Mouse (Mus musculus) kidney, adult 18-20 months (tissue): Measurements from ENCODE around the gene Meaf6.

Experiments
- DNase-seq: peaks from one replicate; pipeline ENCODE4 v3.0.0; 2021

Gene Meaf6

DNA sequence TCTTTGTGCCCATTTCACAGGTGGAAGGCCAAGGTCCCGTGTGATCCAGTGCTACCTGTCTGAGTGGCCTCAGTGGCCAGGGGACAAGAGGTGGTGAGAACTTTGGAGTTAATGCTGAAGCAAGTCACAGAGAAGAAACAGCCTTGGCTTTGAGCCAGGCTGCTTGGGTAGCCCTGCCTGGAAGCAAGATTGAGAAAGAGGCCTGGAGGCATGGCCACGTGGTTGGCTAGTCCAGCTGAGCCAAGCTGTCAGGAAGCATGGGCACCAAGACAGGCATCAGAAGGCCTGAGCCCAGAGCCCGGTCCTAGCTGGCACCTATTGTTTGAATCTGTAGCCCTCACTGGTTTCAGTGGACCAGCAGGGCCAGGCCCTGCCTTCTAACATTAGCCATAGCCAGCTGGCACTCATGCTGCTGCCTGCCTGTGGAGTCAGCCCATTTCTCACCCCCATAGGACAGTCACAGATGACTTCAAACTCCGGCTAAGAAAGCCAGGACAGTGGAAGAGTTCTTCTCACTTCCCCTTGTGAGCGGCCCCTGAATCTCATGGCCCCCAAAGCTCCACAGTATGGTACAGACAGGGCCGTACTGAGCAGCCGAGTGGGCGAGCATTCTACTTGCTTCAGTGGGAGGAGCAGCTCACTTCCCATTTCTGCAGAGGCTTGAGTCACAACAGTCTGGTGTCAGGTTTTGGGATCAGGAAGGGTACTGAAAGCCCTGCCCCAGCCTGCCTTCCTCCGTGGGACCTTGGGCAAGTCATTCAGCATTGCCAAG is 31.3 kb downstream of the Meaf6 start:
- DNase-seq, result no peak

DNA sequence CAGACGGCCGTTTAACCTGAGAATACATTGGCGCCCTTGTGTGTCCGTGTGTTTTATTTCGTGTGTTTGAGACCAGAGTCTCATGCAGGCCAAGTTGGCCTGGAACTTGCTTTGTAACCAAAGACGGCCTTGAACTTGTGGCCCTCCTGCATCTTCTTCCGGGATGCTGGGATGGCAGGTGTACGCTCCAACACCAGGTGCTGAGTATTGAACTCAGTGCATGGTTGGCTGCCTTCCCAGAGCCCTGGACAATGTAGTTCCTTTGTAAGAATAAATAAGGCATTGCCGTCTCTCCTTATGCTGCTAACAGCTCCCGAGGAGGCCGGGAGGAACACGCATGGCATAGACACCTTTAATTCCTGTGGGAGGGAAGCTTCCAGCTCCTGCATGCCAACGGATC is 32.0 kb downstream of the Meaf6 start:
- DNase-seq, result peak; percentile 16

DNA sequence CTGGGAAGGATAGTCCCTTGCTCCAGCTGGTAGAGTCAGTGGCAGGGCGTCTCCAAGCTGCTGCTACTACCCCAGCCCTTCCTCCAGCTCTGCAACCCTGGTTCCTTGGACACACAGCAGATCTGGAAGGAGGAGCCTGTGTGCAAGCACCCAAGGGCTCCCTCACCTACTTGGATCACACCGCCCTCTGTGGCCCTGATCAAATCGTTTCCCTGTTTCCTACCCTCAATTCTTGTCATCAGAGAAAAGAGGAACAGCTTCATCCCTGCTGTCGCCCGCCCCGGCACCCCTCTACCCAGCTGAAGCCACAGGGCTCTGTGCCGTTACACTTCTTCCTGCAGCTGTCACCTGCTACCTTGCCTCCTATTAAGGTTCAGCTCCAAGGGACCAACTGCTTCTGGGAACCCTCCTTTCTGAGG is 33.0 kb downstream of the Meaf6 start:
- DNase-seq, result no peak

DNA sequence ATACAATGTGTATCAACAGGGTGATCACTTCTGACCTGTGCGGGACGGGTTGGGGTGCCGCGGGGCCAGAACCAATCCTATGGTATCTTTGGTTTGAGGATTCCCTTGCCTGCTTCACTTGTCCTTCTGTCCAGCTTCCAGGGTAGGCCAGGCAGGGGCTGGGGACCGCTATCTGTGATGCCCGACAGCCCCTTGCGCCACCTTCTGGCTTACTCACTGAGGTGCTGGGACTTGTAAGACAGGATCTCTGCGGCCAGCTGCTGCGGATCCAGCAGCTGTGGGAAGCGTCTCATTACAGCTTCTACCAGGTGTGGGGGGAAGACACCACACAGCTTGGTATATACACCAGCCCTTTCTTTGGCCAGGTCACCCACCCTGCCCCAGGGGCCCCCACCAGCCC is 34.1 kb downstream of the Meaf6 start:
- DNase-seq, result no peak

DNA sequence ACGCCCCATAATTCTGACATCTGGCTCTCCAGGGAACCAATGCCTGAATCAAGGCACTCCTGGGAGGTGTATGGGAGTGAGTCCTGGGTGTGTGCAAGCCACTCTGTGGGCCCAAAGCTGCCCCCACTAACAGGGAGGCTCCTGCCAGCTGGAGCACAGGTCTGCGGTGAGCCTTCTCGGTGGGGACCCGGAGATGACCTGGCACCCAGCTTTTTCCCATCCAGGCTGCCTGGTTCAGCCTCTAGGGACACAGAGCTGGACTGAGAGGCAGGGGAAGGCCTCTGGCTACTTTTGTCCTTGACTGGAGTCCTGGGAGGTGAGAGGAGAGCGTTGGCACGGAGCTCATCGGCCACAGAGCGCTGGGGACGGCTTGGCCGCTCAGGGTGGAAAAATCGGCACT is 34.8 kb downstream of the Meaf6 start:
- DNase-seq, result no peak

DNA sequence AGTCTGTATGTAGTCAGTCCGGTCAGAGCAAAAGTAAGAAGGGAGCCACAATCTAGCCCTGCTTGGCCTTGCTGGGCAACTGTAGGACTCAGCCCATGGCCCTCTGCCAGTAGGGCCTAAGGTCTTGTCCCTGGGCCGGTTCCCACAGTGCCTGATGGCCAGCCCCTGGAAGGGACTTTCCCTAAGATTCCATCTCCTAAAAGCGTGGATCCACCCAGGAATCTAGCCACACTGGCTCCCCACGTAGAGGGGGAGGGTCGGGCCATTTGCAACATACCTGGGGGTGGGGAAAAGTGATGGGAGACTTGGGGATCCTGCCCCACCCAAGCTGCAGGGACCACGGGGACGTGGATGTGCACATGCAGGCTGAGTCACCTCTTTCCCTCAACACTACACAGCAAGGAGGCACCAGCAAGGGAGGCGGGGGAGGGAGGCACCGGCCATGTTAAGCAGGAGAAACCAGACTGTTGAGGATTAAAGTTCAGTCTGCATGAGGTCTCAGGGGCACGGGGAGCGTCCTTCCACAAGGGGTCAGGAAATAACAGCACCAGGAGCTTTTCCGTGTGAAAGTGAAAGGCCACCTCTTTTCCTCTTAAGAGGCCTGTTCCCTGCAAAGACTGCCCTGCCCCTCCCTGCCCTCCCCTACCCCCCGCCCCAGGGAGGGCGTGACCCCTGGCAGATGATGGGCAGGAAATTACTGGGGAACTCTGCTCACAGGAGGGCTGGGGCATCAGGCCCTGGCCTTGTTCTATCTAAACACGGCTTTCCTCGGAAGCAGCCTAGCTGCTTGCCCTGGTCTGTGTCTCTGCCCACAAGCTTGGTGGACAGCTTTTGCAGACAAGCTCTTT is 37.7 kb downstream of the Meaf6 start:
- DNase-seq, result peak; percentile 74

DNA sequence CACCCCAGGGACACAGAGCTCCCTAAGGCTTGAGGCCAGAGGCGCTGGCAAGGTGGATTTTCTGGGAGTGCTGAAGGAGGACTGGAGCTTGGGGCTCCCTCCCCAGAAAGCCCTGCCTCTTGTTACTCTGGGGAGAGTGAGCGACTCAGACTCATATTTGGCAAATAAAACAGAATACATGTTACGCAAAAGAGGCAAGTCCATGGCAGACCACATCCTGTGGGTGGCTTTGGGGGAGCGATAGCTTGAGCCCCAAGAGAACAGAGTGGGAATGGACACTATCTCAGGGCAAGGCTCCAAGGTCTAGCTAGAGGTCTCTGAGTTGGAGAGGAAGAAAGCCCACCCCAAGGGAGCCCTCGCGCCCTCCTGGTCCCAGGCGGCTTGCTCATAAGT is 38.3 kb downstream of the Meaf6 start:
- DNase-seq, result no peak

DNA sequence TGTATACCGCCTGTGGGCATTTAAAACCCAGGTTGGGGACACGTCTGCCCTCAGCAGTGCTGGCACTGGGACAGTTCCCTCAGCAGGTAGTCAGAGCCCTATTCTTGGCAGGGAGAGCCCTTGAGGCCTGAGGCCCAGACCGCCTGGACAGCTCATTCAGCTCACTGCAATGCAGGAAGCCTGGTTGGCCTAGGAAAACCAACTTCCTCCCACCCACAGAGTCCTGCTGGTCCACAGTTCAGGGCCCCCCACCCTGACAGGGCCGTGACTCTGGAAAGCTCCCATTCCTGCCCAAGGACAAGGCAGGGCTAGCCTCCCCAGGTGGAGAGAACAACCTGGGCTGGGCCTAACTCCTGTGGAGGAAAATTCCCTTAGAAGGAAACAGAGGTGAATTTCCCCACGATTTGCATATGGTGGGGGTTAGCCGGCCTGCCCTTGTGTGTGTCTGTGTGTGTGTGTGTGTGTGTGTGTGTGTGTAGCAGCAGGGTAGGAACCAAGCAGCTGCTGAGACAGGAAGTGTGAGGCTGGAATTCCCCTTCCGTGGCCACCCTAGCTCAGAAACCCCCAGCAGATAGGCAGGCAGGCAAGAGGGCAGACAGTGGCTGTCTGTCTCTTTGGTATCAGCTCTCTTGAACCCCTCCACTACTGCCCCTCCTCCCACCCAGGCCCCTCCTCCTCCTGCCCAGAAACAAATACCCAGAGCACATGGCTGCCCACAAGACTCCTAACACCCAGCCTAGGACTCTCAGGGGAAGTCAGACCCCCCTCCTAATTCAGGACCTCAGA is 39.7 kb downstream of the Meaf6 start:
- DNase-seq, result peak; percentile 50

DNA sequence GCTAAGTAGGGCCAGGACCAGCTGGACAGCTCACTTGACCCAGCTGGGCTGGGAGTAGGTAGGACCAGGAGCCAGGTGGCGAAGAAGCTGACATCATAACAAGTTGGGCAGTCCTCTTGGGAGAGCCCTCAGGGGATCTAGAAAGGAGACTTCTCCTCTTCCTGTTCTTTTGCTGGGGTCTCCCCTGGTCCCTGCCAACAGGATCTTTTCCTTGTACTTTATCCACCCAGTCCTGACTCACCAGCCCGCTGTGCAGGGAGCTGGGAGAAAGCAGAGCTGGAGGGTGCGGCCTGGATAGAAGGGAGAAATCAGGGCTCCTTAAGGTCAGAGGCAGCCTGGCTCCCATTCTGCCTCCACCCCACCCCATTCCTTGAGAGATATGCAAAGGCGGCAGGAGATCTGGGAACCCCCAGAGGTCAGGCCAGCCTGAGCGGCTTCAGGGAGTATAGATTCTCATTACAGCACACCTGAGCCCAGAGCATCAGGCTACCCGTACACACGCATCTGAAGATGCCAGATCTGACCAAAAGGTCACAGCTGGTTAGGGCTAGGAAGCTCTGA is 40.5 kb downstream of the Meaf6 start:
- no peak for DNase-seq

DNA sequence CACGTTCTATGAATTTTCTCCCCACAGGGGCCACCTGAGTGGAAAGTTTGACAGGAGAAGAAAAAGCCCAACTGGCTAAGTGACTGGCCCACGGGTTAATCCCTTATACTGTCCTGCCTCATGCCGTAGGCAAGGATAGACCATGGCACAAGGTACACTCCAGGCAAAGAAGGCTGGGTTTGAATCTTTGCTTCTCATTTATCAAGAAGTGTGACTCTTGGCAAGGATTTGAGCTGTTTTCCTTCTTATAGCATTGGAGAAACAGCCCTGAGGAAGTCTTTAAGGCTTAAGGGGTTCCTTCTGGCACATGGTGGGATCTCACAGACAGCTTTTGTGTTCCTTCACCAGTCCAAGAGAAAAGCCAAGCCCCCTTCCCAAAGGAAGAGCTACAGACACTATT is 41.3 kb downstream of the Meaf6 start:
- no peak for DNase-seq

DNA sequence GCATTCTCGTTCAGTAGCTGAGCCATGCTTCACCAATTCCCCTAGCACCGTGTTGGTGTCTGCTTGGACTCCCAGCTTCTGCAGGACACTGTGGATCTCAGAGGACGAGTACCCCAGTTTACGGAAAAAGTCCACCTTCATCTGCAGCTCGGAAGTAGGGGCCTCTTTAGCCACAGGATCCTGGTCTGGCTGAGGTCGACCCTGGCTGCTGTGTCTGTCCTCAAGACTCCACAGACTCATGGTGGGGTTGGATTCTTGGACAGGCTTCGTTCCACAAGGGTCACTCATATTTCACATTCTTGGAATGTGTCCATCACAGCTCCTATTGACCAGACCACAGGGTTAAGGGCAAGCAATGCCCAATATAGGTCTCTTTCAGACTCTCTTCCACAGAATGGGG is 41.8 kb downstream of the Meaf6 start:
- no peak for DNase-seq

DNA sequence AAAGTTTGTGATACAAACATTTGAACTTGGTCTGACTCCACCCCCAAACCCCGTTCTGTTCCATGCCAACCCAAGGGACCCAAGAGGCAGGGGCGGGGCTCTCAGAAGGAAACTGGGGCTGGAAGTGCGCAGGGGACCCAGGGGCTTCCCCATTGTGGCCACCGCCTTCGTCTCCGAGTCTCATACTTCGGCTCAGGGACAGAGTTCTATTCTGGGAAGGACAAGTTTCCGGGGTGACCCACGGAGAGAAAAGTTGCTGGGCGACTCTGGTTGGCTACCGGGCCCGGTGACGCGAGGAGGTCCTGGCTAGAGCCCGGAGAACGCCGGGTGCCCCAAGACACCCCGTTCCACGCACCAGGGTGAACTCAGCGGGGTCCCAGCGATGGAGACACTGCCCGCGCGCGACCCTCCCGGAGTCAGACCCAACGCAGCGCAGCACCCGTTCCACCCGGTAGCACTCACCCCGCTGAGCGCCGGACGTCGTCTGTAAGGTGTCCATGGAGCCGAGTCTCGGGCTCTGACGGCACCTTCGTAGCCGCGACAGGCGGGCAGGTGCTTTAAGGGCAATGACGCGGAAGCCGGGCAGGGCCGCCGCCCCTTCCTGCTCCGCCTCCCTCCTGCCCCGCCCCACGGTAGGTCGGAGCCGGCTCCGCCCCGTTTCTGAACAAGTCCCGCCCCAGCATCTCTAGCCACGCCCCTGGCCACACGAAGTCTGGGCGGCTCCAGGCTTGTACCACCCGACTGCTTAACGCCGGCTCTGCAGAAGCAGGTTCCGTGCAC is 42.6 kb downstream of the Meaf6 start, which contains the start of gene Zc3h12a:
Gene Zc3h12a, minus strand, starts transcription at position 536 of the 780 bp plus-strand sequence.
- peak; percentile 92 for DNase-seq

DNA sequence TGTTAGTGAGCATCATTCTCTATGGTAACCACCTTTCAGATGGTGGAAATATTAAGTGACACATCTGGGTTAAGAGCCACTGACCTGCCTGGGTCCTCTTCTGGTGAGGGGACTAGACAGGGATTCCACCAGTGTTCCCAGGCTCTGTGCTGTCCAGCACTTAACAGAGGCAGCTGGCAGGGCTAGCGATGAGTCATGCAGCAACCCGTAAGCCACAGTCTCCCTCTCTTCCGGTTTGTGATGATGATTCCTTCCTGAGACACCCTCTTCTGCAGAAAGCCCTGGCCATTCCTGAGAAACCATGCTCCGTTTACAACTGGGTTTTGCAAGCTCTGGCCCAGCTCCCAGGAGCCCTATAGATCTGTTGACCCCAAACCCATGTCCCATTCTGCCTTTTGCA is 46.6 kb downstream of the Meaf6 start:
- DNase-seq, result no peak

DNA sequence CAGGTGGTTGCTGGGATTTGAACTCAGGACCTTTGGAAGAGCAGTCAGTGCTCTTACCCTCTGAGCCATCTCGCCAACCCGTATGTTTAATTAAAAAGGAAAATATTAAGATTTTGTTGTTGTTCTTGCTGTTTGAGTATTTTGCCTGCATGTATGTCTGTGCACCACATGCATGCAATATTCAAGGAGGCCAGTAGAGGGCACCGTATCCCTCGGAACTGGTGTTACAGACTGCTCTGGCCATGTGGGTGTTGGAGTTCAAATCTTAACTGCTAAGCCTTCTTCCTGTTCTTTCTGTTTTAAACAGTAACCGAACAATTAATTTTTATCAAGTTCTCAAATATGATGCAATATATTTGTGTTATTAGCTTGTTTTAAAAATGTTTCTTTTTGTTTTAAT is 47.5 kb downstream of the Meaf6 start:
- DNase-seq, result peak; percentile 69

DNA sequence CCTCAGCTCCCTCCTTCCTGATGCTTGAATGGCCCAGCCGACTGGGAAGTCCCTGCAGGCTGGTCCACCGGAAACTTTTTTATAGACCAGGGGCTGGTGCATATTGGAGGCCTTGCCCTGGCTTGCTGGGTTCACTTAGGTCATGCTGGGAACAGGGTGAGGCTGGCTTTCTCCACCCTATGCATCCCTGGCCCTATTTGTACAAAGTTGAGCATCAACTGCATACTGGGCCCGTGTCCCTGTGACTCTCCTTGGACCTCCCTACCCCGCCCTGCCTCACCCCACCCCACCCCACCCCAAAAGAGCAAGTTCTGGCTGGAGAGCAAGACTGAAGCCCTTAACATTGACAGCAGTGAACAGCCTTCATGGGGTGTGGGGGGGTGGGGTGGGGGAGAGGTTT is 49.3 kb downstream of the Meaf6 start:
- DNase-seq, result no peak

DNA sequence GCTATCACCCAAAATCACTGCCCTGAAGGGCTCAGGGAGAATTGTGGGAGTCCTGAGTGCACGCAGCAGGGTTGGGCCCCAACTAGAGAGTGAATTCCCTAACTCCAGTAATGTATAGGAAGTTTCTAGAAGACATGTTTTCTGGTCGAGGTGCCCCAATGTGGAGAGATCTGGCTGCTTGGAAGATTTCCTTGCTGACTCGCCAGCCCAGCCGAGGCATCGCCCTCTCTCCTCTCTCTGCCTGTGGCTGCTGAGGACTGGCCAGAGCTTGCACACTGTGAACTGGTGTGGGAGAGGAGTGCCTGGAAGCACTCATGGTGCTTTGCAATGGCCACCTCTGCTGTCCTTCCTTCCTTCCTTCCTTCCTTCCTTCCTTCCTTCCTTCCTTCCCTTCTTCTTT is 49.7 kb downstream of the Meaf6 start:
- DNase-seq, result no peak

DNA sequence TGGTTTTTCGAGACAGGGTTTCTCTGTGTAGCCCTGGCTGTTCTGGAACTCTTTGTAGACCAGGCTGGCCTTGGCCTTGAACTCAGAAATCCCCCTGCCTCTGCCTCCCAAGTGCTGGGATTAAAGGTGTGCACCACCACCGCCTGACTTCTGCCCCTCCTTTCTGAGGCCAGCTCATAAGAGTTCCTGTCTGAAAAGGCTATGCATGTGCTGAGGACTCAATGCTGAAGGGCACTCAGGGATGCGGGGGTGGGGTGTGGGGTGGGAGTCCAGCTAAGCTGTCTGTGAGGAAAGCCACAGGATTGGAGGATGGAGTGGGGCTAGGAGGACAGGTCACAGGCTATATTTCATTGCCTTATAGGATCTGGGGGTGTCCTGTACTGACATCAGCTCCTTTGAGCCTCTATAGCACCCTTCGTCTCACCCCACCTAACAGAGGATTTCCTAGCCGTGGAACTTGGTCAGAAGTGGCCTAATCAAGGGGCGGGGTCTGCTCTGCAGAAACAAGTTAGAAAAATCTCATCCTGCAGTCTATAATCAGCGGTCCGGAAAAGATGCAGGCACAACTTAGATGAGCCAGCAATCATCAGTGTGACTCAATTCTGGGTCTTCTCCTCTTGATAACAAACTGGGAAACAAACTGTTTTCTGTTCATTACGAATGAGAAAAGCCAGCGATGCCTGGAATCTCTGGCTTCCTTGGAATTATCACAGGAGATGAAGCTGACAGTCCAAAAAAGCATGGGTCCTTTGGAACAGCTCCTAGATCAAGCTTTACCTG is 50.3 kb downstream of the Meaf6 start:
- DNase-seq, result no peak

DNA sequence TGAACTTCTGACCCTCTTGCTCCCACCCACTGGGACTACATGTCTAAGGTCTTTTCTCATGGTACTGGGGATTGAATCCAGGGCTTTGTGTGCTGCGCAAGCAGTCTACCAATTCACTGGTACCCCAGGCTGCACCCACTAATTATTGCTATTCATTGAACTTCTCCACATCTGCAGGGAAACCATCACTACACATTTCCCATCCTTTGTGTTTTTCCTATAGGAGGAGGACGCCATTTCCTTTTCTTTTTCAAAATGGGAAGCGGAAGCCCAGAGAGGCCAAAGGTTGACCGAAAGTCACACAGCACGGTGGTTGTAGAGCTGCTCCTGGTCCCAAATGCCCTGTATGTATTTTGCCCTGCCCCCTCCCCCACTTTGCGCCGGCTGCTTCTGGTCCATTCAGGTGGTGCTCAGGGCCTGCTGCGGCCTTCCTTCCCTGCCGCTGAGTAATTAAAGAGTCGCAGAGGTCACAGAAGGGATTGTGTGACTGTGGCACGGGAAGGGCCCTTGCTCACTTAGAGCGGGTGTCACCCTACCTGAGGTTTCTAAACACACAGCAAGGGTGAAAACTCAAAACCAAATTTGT is 51.5 kb downstream of the Meaf6 start:
- no peak for DNase-seq

DNA sequence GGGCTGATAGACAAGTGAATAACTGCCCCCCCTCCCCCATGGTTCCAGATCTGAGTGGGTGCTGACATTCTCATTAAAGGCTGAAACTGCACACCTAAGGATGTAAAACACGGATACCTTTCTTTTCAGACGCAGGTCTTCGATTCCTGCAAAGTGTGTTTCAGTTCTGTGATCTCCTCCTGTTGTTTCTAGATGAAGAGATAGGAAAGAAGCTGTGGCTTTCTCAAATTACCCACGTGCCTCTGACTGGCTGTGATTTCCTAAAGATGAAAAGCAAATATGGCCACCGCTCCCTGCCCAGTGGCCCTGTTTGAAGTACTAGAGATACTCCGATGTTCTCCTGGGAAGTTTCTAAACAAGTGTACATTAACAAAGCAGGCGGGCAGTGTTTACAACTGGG is 53.4 kb downstream of the Meaf6 start:
- no peak for DNase-seq

DNA sequence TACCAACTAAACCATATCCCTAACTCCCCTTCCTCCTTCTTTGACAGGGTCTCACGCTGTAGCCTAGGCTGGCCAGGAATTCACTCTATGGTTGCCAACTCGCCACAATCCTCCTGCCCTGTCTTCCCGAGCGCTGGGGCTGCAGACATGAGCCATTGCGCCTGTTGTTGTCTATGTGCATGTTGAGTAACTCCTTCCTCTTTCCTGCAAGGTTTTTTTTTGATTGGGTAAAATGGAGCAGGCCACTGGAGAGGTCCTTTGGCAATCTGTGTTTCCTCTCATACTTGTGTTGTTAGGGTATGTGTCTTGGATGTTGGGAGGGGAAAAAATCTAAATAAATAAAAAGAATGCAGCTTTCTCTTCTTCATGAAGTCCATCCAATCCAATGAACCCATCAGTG is 59.3 kb downstream of the Meaf6 start:
- DNase-seq, result no peak

DNA sequence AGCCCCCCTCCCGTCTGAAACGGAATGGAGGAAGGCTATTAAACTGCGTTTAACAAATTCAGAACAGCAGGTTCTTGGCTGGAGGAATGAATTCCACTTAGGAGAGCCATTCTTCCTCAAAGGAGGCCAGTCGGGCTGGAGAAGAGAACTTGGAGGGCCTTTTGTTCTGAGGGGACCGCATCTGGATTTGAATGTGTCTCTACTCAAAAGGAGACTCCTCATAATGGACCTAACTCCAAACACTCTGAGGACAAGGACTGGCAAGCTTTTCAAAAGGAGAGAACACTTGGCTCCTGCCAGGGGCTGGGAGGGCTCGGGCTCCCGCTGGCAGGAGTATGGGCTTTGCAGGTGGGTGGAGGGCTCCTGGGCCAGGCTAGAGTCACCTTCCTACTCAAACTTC is 59.7 kb downstream of the Meaf6 start:
- no peak for DNase-seq
